ENCODE assay signal across 7 mouse cellular contexts in genomic region chr3:152265351-152266035, GRCm38 (mm10). TPM values are rescaled to one million over a fixed set of nuclear protein-coding genes. Genes with fewer than 3 reads are reported as not detected.
DNase-seq lines count a peak whose midpoint lies in the region; ATAC-seq and TF ChIP-seq lines count a peak whose summit lies in the region.

No protein-coding gene starts in this region.

- peak overlapping the region; percentile 56 for H3K9ac ChIP-seq in hindbrain, postnatal 0 days (replicated peaks; ENCODE audit: low read length)
- H3K9ac ChIP-seq in limb, embryonic 15.5 days = peak overlapping the region; percentile 62
- H3K9ac ChIP-seq in midbrain, embryonic 14.5 days (replicated peaks; ENCODE audit: low read length) = peak overlapping the region; percentile 60
- peak overlapping the region; percentile 86 for H3K9ac ChIP-seq in stomach, postnatal 0 days (ENCODE audit: low read length)

- peak overlapping the region; percentile 47 for H3K4me3 ChIP-seq in hindbrain, postnatal 0 days (ENCODE audit: low read length)
- peak overlapping the region; percentile 59 for H3K4me3 ChIP-seq in limb, embryonic 15.5 days
- peak overlapping the region; percentile 49 for H3K4me3 ChIP-seq in midbrain, embryonic 14.5 days (replicated peaks; ENCODE audit: low read depth, low read length)
- H3K4me3 ChIP-seq in stomach, postnatal 0 days (ENCODE audit: low read depth, low read length) = peak overlapping the region; percentile 60

- no peaks in the 10 kb centered on the region for H3K9me3 ChIP-seq in hindbrain, postnatal 0 days (ENCODE audit: low read length)
- H3K9me3 ChIP-seq in limb, embryonic 15.5 days = no peaks in the 10 kb centered on the region
- no peaks in the 10 kb centered on the region for H3K9me3 ChIP-seq in midbrain, embryonic 14.5 days (ENCODE audit: control insufficient read depth, low read length)
- H3K9me3 ChIP-seq in stomach, postnatal 0 days (ENCODE audit: control insufficient read depth, low read length) = no peaks in the 10 kb centered on the region

- H3K27ac ChIP-seq in hindbrain, postnatal 0 days = no peak overlapping the region
- peak overlapping the region; percentile 89 for H3K27ac ChIP-seq in limb, embryonic 15.5 days
- no peak overlapping the region for H3K27ac ChIP-seq in midbrain, embryonic 14.5 days (replicated peaks; ENCODE audit: low read depth, low read length)
- H3K27ac ChIP-seq in stomach, postnatal 0 days (replicated peaks) = peak overlapping the region; percentile 92

- no peak for TF ChIP-seq EP300 in stomach, postnatal 0 days (optimal IDR thresholded peaks at IDR 0.05)

- no peak for TF ChIP-seq CTCF in hindbrain, postnatal 0 days (IDR thresholded peaks at IDR 0.05; ENCODE audit: low read depth)
- no peak for TF ChIP-seq CTCF in stomach, postnatal 0 days (IDR thresholded peaks at IDR 0.05; ENCODE audit: low read depth)

- 0 out of 2 replicates have a peak, but pooled peaks cover 6% of the 10 kb centered on the region for H3K27me3 ChIP-seq in hindbrain, postnatal 0 days (ENCODE audit: insufficient read depth, low read length)
- H3K27me3 ChIP-seq in limb, embryonic 15.5 days = 0 out of 2 replicates have a peak, but pooled peaks cover 9% of the 10 kb centered on the region
- peaks cover 19% of the 10 kb centered on the region for H3K27me3 ChIP-seq in midbrain, embryonic 14.5 days (ENCODE audit: control insufficient read depth, insufficient read depth, low read length)
- no peaks in the 10 kb centered on the region for H3K27me3 ChIP-seq in stomach, postnatal 0 days (ENCODE audit: control insufficient read depth, insufficient read depth, low read length)

- no peaks in the 10 kb centered on the region for H3K4me1 ChIP-seq in hindbrain, postnatal 0 days (ENCODE audit: insufficient read depth, low read length)
- H3K4me1 ChIP-seq in limb, embryonic 15.5 days = peaks cover 17% of the 10 kb centered on the region
- peaks cover 17% of the 10 kb centered on the region for H3K4me1 ChIP-seq in midbrain, embryonic 14.5 days (ENCODE audit: control insufficient read depth, insufficient read depth, low read length)
- H3K4me1 ChIP-seq in stomach, postnatal 0 days (replicated peaks; ENCODE audit: control insufficient read depth, insufficient read depth) = no peaks in the 10 kb centered on the region

- peak overlapping the region; percentile 93 for H3K4me2 ChIP-seq in hindbrain, postnatal 0 days (ENCODE audit: low read depth, low read length)
- peak overlapping the region; percentile 91 for H3K4me2 ChIP-seq in limb, embryonic 15.5 days
- H3K4me2 ChIP-seq in midbrain, embryonic 14.5 days (ENCODE audit: low read length) = peak overlapping the region; percentile 98
- peak overlapping the region; percentile 89 for H3K4me2 ChIP-seq in stomach, postnatal 0 days (replicated peaks; ENCODE audit: low read depth)

- under 1% methylated on average over 55 of the region's 63 CpGs for WGBS in hindbrain, postnatal 0 days
- under 1% methylated on average over 51 of the region's 63 CpGs for WGBS in limb, embryonic 15.5 days
- 1% methylated on average over 52 of the region's 63 CpGs for WGBS in midbrain, embryonic 14.5 days
- WGBS in stomach, postnatal 0 days = 2% methylated on average over 45 of the region's 63 CpGs

- no peaks in the 10 kb centered on the region for H3K36me3 ChIP-seq in hindbrain, postnatal 0 days (ENCODE audit: insufficient read depth, low read length)
- no peaks in the 10 kb centered on the region for H3K36me3 ChIP-seq in limb, embryonic 15.5 days
- no peaks in the 10 kb centered on the region for H3K36me3 ChIP-seq in midbrain, embryonic 14.5 days (ENCODE audit: control insufficient read depth, insufficient read depth, low read length)
- H3K36me3 ChIP-seq in stomach, postnatal 0 days (ENCODE audit: control insufficient read depth, insufficient read depth, low read length) = no peaks in the 10 kb centered on the region

- DNase-seq in adrenal gland, adult 18-20 months (ENCODE audit: low spot score in 2 of 2) = peak; percentile 62 to 63
- DNase-seq in gastrocnemius, postnatal 25 days = peak; percentile 88
- peak; percentile 44 for DNase-seq in hindbrain, postnatal 0 days (ENCODE audit: low spot score)
- DNase-seq in midbrain, embryonic 14.5 days = peak; percentile 73
- DNase-seq in stomach, postnatal 0 days (ENCODE audit: low spot score) = peak; percentile 78

- peak; percentile 47 for ATAC-seq in common myeloid progenitor, adult 5-6 weeks (replicated peaks; ENCODE audit: low read depth, poor library complexity, severe bottlenecking)
- ATAC-seq in hindbrain, postnatal 0 days = peak; percentile 68
- peak; percentile 89 for ATAC-seq in limb, embryonic 15.5 days (ENCODE audit: insufficient number of reproducible peaks, low FRiP score, low TSS enrichment, low read depth)
- peak; percentile 82 for ATAC-seq in midbrain, embryonic 14.5 days (ENCODE audit: low FRiP score, low TSS enrichment)
- peak; percentile 87 for ATAC-seq in stomach, postnatal 0 days (ENCODE audit: low FRiP score, low TSS enrichment)

RNA-seq across cellular contexts. Expression of gene Nexn, which starts 0.7 kb away (rescaled TPM):
- 1 to 10 TPM; 4.3 to 5.8 TPM for total RNA-seq in adrenal gland, adult 18-20 months (2021)
- 0.64 TPM in 1 of 2 replicates, not detected in the other for total RNA-seq in common myeloid progenitor, adult 5-6 weeks (2017)
- total RNA-seq in gastrocnemius, postnatal 25 days (2021) = 100 to 1,000 TPM; 331 to 433 TPM
- 0.37 and 6.4 TPM in 2 replicates for total RNA-seq in hindbrain, postnatal 0 days (2014; rRNA removed)
- polyA plus RNA-seq in hindbrain, postnatal 0 days (2015; fragmentation: Nextera tagmentation; extraction: Ambion mirVana) = 2.5 and 3.4 TPM in 2 replicates
- polyA plus RNA-seq in limb, embryonic 15.5 days (2015; fragmentation: Nextera tagmentation; extraction: Ambion mirVana) = 28.5 and 41.5 TPM in 2 replicates
- 1.7 and 2.2 TPM in 2 replicates for polyA plus RNA-seq in midbrain, embryonic 14.5 days (2014; fragmentation: Nextera tagmentation; extraction: Ambion mirVana)
- polyA plus RNA-seq in stomach, postnatal 0 days (2015; fragmentation: Nextera tagmentation; extraction: Ambion mirVana) = 29.8 and 37.9 TPM in 2 replicates

RNA-seq across cellular contexts. Expression of gene Fubp1, which starts 55.3 kb away (rescaled TPM):
- total RNA-seq in adrenal gland, adult 18-20 months (2021) = 100 to 1,000 TPM; 107 to 113 TPM
- 244 and 251 TPM in 2 replicates for total RNA-seq in common myeloid progenitor, adult 5-6 weeks (2017)
- 10 to 100 TPM; 29.1 to 29.7 TPM for total RNA-seq in gastrocnemius, postnatal 25 days (2021)
- total RNA-seq in hindbrain, postnatal 0 days (2014; rRNA removed) = 139 and 148 TPM in 2 replicates
- 130 and 139 TPM in 2 replicates for polyA plus RNA-seq in hindbrain, postnatal 0 days (2015; fragmentation: Nextera tagmentation; extraction: Ambion mirVana)
- polyA plus RNA-seq in limb, embryonic 15.5 days (2015; fragmentation: Nextera tagmentation; extraction: Ambion mirVana) = 192 and 209 TPM in 2 replicates
- polyA plus RNA-seq in midbrain, embryonic 14.5 days (2014; fragmentation: Nextera tagmentation; extraction: Ambion mirVana) = 219 and 279 TPM in 2 replicates
- 60.2 and 60.5 TPM in 2 replicates for polyA plus RNA-seq in stomach, postnatal 0 days (2015; fragmentation: Nextera tagmentation; extraction: Ambion mirVana)

RNA-seq across cellular contexts. Expression of gene Dnajb4, which starts 55.4 kb away (rescaled TPM):
- 10 to 100 TPM; 75.4 to 76.8 TPM for total RNA-seq in adrenal gland, adult 18-20 months (2021)
- total RNA-seq in common myeloid progenitor, adult 5-6 weeks (2017) = 72.1 and 88.3 TPM in 2 replicates
- total RNA-seq in gastrocnemius, postnatal 25 days (2021) = 10 to 100 TPM; 43.3 to 47.7 TPM
- total RNA-seq in hindbrain, postnatal 0 days (2014; rRNA removed) = 26.5 and 40.8 TPM in 2 replicates
- 47.8 and 49.0 TPM in 2 replicates for polyA plus RNA-seq in hindbrain, postnatal 0 days (2015; fragmentation: Nextera tagmentation; extraction: Ambion mirVana)
- 39.3 and 44.3 TPM in 2 replicates for polyA plus RNA-seq in limb, embryonic 15.5 days (2015; fragmentation: Nextera tagmentation; extraction: Ambion mirVana)
- 39.5 and 41.3 TPM in 2 replicates for polyA plus RNA-seq in midbrain, embryonic 14.5 days (2014; fragmentation: Nextera tagmentation; extraction: Ambion mirVana)
- polyA plus RNA-seq in stomach, postnatal 0 days (2015; fragmentation: Nextera tagmentation; extraction: Ambion mirVana) = 26.4 and 29.0 TPM in 2 replicates

Comparison
In these comparisons a context has a peak if more than half of its experiments do, and no peak if none do; other contexts are left out.
1. H3K27ac ChIP-seq: peak in limb, embryonic 15.5 days (single experiment) and stomach, postnatal 0 days (single experiment); none in hindbrain, postnatal 0 days (single experiment) and midbrain, embryonic 14.5 days (single experiment).
2. RNA of gene Nexn, which starts 0.7 kb away (total RNA-seq): 331 to 433 TPM in gastrocnemius, postnatal 25 days; 4.3 to 5.8 TPM in adrenal gland, adult 18-20 months, 0.64 TPM in common myeloid progenitor, adult 5-6 weeks and 0.37 to 6.4 TPM in hindbrain, postnatal 0 days; every median in the first group is over 10 times any median in the second.
3. Peak in every context shown above with its lines, with median percentiles within 50 percentile points of each other: DNase-seq, ATAC-seq, H3K4me2 ChIP-seq, H3K4me3 ChIP-seq and H3K9ac ChIP-seq.